Mouse (Mus musculus): ENCODE data around the gene Asxl1. TPM values are rescaled to one million over a fixed set of nuclear protein-coding genes. Genes with fewer than 3 reads are reported as not detected.

Asxl1 gene
- polyA plus RNA-seq, 1 experiment from 2014 or later = 14.1 TPM

DNA sequence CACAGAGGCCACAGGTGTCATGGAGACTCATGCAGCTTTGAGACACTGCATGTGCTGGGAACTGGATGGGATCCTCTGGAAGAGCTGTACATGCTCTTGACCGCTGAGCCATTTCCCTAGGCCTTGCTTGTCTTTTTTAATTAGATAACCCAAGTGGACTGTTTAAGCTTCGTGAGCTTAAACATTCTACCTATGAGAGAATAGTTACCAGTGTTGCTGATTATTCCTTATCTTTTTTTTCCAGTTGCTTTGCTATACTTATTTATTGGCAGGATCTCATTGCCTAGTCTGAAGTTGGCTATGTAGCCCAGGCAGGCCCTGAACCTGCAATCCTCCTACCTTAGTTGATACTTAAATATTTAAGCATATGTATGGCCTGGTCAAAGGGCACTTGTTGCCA is 44.2 kb downstream of the Asxl1 start:
- H3K36me3 ChIP-seq = peaks cover 47% of the 10 kb centered on the region
- ATAC-seq (ENCODE audit: low FRiP score, low read depth) = no peak

DNA sequence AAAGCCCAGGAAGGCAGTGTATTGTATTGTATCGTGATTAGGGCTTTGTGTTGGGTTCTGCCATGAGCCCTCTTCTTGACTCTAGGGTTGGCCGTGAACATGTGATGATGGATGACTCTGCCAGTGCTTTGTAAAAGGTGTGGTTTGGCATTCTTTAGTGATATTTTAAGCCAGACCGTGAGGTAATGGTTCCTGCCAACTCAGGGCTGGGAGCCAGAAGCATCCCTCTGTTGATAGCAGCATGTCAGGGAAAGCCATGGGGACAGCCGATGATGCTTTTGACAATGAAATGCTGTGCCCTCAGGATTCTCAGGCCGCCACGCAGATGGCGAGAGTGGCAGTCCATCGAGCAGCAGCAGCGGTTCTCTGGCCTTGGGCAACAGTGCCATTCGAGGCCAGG is 47.4 kb downstream of the Asxl1 start:
- no peak overlapping the region for H3K4me2 ChIP-seq
- no peaks in the 10 kb centered on the region for H3K27me3 ChIP-seq
- H3K36me3 ChIP-seq = peaks cover 67% of the 10 kb centered on the region
- no peak overlapping the region for H3K9ac ChIP-seq
- ATAC-seq (ENCODE audit: low FRiP score, low read depth) = no peak
- no peak overlapping the region for H3K27ac ChIP-seq (replicated peaks)
- H3K4me1 ChIP-seq (replicated peaks) = no peaks in the 10 kb centered on the region
- H3K9me3 ChIP-seq = no peaks in the 10 kb centered on the region
- no peak overlapping the region for H3K4me3 ChIP-seq
- 87% methylated on average over 10 of the region's 10 CpGs for WGBS

More for the DNA sequence above, 44.2 kb downstream of the Asxl1 start:
- Histone ChIP-seq H3K27ac (replicated peaks) (no peak overlapping the region), H3K9me3 (no peaks in the 10 kb centered on the region), H3K9ac (no peak overlapping the region), H3K4me1 (replicated peaks) (no peaks in the 10 kb centered on the region), H3K27me3 (no peaks in the 10 kb centered on the region), H3K4me2 (no peak overlapping the region), H3K4me3 (no peak overlapping the region)
- 89% methylated on average over 2 of the region's 2 CpGs for WGBS

DNA sequence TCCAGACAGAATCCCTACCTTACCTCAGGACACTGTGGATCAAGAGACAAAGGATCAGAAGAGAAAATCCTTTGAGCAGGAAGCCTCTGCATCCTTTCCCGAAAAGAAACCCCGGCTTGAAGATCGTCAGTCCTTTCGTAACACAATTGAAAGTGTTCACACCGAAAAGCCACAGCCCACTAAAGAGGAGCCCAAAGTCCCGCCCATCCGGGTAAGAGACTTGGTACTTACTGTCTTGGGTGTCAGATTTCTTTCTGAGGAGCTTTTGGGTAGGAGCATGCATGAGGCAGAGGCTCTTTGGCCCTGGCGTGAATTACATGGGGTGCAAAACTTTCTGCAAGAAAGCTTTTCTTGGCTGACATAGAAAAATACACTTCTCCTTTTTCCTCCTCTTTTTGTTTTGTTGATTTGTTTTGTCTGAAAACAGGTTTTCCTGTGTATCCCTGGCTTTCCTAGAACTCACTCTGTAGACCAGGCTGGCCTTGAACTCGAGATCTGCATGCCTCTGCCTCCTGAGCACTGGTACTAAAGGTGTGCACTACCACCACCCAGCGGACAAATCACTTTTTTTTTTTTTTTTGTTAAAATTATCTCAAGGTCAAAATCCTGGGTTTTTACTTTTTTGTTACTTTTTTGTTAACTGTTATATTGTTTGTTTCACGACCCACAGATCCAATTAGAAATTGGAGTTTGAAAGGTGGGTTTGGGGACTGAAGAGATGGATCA is 52.3 kb downstream of the Asxl1 start:
- Histone ChIP-seq H3K4me1 (replicated peaks) (no peaks in the 10 kb centered on the region), H3K27me3 (no peaks in the 10 kb centered on the region), H3K4me3 (no peak overlapping the region), H3K4me2 (no peak overlapping the region), H3K27ac (replicated peaks) (no peak overlapping the region), H3K36me3 (peaks cover 92% of the 10 kb centered on the region), H3K9me3 (no peaks in the 10 kb centered on the region), H3K9ac (no peak overlapping the region)
- ATAC-seq (ENCODE audit: low FRiP score, low read depth) = no peak
- WGBS = 92% methylated on average over 11 of the region's 11 CpGs

DNA sequence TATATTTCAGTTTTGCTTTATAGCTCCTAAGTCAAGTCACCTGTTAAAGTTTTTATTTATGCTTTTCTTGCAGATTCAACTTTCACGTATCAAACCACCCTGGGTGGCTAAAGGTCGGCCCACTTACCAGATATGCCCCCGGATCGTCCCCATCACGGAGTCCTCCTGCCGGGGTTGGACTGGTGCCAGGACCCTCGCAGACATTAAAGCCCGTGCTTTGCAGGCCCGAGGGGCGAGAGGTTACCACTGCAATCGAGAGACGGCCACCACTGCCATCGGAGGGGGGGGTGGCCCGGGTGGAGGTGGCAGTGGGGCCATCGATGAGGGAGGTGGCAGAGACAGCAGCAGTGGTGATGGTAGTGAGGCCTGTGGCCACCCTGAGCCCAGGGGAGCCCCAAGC is 53.5 kb downstream of the Asxl1 start:
- no peak for ATAC-seq (ENCODE audit: low FRiP score, low read depth)
- 75% methylated on average over 15 of the region's 15 CpGs for WGBS
- H3K4me1 ChIP-seq (replicated peaks) = no peaks in the 10 kb centered on the region
- no peaks in the 10 kb centered on the region for H3K9me3 ChIP-seq
- peaks cover 80% of the 10 kb centered on the region for H3K36me3 ChIP-seq
- no peak overlapping the region for H3K9ac ChIP-seq
- no peaks in the 10 kb centered on the region for H3K27me3 ChIP-seq
- no peak overlapping the region for H3K4me3 ChIP-seq
- no peak overlapping the region for H3K27ac ChIP-seq (replicated peaks)
- no peak overlapping the region for H3K4me2 ChIP-seq

DNA sequence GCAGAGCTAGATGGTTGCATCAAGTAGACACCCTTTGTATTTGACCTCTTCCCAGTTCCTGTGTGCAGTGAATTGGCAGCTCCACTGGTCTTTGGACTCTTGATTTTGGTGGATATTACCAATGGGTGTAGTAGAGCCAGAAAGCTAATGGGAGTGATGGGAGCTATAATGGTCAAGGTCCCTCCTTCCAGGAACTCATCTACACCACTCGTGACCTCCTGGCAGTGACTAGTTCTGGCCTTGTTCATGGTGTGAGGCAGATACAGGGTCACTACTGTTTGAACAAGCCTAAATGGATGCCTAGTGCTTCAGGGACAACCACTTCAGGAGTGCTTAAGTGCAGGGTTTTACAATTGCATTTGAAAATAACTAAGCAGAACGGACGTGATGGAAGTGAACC is 58.4 kb downstream of the Asxl1 start:
- no peak overlapping the region for H3K9ac ChIP-seq
- no peak overlapping the region for H3K4me2 ChIP-seq
- H3K27ac ChIP-seq (replicated peaks) = no peak overlapping the region
- ATAC-seq (ENCODE audit: low FRiP score, low read depth) = no peak
- no peak overlapping the region for H3K4me3 ChIP-seq
- H3K9me3 ChIP-seq = no peaks in the 10 kb centered on the region
- H3K27me3 ChIP-seq = no peaks in the 10 kb centered on the region
- peaks cover 58% of the 10 kb centered on the region for H3K36me3 ChIP-seq
- H3K4me1 ChIP-seq (replicated peaks) = no peaks in the 10 kb centered on the region
- 92% methylated on average over 3 of the region's 3 CpGs for WGBS

DNA sequence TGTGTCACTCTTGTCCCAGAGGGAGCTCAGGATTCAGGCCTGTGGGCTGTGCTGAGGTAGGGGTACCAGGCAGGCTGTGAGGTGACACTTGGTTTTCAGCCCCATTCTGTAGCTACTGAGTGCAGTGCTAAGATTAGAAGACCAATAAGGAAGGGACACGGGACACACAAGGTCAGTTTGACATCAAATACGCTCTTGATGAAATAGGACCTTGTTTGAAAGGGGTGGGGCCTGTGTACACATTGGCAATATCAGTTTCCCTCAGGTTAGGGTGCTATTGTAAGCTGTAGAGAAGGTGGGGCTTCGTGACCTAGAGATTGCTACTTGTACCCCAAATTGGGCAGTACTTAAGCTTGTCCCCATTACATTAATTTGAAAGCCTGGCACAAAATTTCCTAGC is 59.3 kb downstream of the Asxl1 start:
- H3K27ac ChIP-seq (replicated peaks) = no peak overlapping the region
- H3K4me2 ChIP-seq = no peak overlapping the region
- no peaks in the 10 kb centered on the region for H3K27me3 ChIP-seq
- WGBS = 88% methylated on average over 3 of the region's 3 CpGs
- ATAC-seq (ENCODE audit: low FRiP score, low read depth) = no peak
- no peaks in the 10 kb centered on the region for H3K9me3 ChIP-seq
- H3K9ac ChIP-seq = no peak overlapping the region
- no peak overlapping the region for H3K4me3 ChIP-seq
- H3K36me3 ChIP-seq = peaks cover 58% of the 10 kb centered on the region
- no peaks in the 10 kb centered on the region for H3K4me1 ChIP-seq (replicated peaks)

DNA sequence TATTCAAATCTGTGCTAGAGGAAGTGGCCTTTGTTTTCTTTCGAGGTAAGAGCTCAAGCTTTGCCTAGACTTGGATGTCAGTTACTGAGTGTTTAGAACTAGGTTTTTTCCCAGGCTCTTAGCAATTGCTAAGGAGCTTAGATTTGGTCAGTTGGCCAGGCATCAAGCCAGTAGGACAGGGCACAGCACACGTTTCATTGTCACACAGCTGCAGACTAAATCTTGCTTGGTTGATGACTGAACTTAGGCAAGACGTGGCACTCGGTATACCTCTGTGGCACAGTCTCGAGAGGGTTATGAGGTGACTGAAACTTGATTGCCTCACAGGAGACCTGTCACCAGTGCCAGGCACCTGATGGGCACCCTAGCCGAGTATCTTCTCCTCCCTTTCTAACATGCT is 61.3 kb downstream of the Asxl1 start:
- no peak overlapping the region for H3K4me3 ChIP-seq
- no peak overlapping the region for H3K4me2 ChIP-seq
- no peaks in the 10 kb centered on the region for H3K9me3 ChIP-seq
- H3K36me3 ChIP-seq = peaks cover 58% of the 10 kb centered on the region
- H3K4me1 ChIP-seq (replicated peaks) = no peaks in the 10 kb centered on the region
- ATAC-seq (ENCODE audit: low FRiP score, low read depth) = no peak
- H3K9ac ChIP-seq = no peak overlapping the region
- 75% methylated on average over 6 of the region's 6 CpGs for WGBS
- H3K27me3 ChIP-seq = no peaks in the 10 kb centered on the region
- peak overlapping the region; percentile 27; the same call in 1 of the 2 replicates for H3K27ac ChIP-seq (replicated peaks)

DNA sequence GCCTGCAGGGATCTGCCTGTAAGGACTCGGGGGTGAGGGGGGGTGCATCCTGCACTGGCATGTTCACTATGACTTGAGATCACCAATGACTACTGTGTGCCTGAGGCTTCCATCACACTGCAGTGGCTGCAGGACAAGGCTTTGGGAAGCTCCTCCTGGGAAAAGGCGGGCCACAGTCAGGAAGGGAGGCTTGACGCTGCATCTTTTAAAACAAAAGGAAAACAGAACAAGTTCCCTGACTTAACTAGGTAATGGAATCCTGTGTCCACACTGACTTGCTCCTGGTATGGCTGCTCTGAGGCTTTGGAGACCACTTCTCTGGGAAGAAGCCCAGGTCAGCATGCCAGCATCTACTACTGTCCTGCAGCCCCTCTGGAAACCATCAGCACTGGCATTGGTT is 63.3 kb downstream of the Asxl1 start:
- H3K4me1 ChIP-seq (replicated peaks) = no peaks in the 10 kb centered on the region
- ATAC-seq (ENCODE audit: low FRiP score, low read depth) = no peak
- WGBS = 79% methylated on average over 3 of the region's 3 CpGs
- H3K4me3 ChIP-seq = no peak overlapping the region
- no peak overlapping the region; the same call in 1 of the 2 replicates for H3K27ac ChIP-seq (replicated peaks)
- H3K36me3 ChIP-seq = peaks cover 68% of the 10 kb centered on the region
- no peaks in the 10 kb centered on the region for H3K9me3 ChIP-seq
- no peaks in the 10 kb centered on the region for H3K27me3 ChIP-seq
- no peak overlapping the region for H3K4me2 ChIP-seq
- no peak overlapping the region for H3K9ac ChIP-seq

DNA sequence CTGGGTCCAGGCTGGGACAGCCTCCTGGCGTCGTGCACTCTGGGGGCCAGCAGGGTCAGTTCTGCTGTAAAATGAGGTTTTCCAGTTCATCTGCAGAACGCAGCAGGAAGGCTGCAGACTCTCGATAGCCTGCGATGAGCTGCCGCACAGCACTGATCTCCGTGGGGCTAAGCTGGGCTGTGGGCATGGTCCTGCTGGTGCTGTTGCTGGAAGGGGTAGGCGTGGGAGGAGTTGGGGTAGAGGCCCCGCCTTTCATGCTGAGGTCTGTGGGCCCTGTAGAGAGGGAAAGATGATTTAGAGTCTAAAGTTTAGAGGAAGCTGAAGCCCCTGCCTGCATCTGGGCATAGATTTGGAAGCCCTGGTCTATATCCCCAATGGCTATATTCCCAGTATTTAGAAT is 65.9 kb downstream of the Asxl1 start:
- Histone ChIP-seq H3K27me3 (no peaks in the 10 kb centered on the region), H3K27ac (replicated peaks) (no peak overlapping the region), H3K36me3 (peaks cover 85% of the 10 kb centered on the region), H3K9me3 (no peaks in the 10 kb centered on the region), H3K4me1 (replicated peaks) (no peaks in the 10 kb centered on the region), H3K4me2 (no peak overlapping the region), H3K9ac (no peak overlapping the region), H3K4me3 (no peak overlapping the region)
- ATAC-seq (ENCODE audit: low FRiP score, low read depth) = no peak
- 67% methylated on average over 9 of the region's 9 CpGs for WGBS

DNA sequence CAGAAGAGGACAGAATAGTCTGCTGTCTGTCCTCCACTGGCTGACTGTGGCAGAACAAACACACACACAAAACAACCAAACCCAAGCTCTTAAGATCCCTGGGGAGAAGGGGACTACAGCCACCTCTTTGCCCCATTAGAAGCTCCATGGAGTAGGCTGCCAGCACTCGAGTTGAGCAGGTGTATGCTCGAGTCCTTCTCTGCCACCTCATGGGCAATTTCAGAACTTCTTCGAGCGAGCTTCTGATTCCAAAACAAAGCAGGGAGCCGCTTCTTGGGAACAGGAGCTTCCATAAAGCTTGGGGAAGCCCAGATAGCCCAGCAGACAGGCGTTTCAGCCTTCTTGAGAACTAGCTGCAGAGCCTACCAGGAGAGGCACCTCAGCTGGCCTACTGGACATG is 66.9 kb downstream of the Asxl1 start:
- Histone ChIP-seq H3K36me3 (peaks cover 89% of the 10 kb centered on the region), H3K4me1 (replicated peaks) (no peaks in the 10 kb centered on the region), H3K4me2 (no peak overlapping the region), H3K4me3 (no peak overlapping the region), H3K9me3 (no peaks in the 10 kb centered on the region), H3K9ac (no peak overlapping the region), H3K27me3 (no peaks in the 10 kb centered on the region), H3K27ac (replicated peaks) (no peak overlapping the region)
- ATAC-seq (ENCODE audit: low FRiP score, low read depth) = no peak
- WGBS = 68% methylated on average over 6 of the region's 6 CpGs

DNA sequence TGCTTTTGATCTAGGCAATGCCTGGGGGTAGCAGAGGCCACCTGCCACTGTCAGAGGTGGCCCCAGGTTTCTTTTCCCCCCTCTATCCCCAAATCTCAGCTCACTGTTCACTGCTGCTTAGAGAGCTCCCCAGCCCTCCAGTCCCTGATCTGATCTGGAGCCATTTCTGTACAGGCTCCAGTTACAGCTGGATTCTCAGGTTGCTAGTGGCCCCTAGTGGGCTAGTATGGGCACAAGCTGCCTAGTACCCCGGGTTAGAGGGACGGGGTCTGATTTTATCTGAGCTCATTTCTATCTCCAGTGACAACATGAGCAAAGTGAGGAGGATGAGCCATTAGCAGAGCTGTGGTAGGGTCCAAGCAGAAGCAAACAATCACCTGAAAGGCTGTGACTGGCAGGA is 69.0 kb downstream of the Asxl1 start:
- H3K4me3 ChIP-seq = no peak overlapping the region
- 30% methylated on average over 2 of the region's 2 CpGs for WGBS

DNA sequence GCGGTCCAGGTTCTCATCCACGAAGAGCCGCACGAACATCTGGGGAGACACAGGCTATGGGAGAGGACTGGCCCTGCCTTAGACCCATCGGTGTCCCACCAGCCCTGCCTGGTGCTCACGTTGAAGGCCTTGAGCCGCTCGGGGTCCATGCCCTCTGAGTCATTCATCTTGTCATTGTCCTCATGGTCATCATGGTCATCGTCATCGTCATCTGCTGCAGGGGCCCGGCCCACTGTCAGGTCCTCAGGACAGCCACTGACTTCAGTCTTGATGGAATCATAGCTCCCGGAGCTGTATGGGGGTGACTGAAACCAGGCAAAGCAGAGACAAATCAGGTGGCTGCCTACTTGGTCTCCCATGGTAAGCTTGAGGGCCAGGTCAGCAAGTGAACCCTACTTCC is 72.2 kb downstream of the Asxl1 start:
- H3K9me3 ChIP-seq = no peaks in the 10 kb centered on the region
- WGBS = 96% methylated on average over 12 of the region's 12 CpGs
- ATAC-seq (ENCODE audit: low FRiP score, low read depth) = no peak
- peaks cover 14% of the 10 kb centered on the region for H3K4me1 ChIP-seq (replicated peaks)
- no peak overlapping the region for H3K27ac ChIP-seq (replicated peaks)
- H3K4me2 ChIP-seq = no peak overlapping the region
- no peaks in the 10 kb centered on the region for H3K27me3 ChIP-seq
- H3K9ac ChIP-seq = no peak overlapping the region
- no peak overlapping the region for H3K4me3 ChIP-seq
- peaks cover 69% of the 10 kb centered on the region for H3K36me3 ChIP-seq

More for the DNA sequence above, 69.0 kb downstream of the Asxl1 start:
- Histone ChIP-seq H3K36me3 (peaks cover 89% of the 10 kb centered on the region), H3K4me1 (replicated peaks) (no peaks in the 10 kb centered on the region), H3K9me3 (no peaks in the 10 kb centered on the region), H3K27ac (replicated peaks) (no peak overlapping the region), H3K4me2 (no peak overlapping the region), H3K27me3 (no peaks in the 10 kb centered on the region), H3K9ac (no peak overlapping the region)
- ATAC-seq (ENCODE audit: low FRiP score, low read depth) = no peak

DNA sequence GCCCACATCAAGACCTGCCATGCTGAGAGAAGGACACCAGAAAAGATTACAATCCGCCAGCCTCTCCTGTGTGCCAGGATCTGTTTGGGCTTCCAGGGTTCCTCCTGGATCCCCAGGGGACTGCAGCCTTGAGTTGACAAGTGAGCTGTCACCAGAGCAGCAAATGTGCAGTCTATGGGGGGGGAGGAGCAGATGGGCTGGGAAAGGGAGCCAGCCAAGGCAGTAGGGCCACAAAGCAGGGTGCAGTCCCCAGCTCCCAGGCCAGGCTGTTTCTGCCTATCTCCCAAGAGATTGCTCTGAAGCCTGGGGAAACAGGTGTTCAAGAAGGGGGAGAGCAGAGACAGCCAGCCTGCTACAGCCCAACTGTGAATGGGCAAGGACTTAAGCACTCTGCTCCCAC is 72.8 kb downstream of the Asxl1 start:
- Histone ChIP-seq H3K4me3 (no peak overlapping the region), H3K9ac (no peak overlapping the region), H3K27ac (replicated peaks) (no peak overlapping the region), H3K4me1 (replicated peaks) (peaks cover 19% of the 10 kb centered on the region), H3K9me3 (no peaks in the 10 kb centered on the region), H3K36me3 (peaks cover 65% of the 10 kb centered on the region), H3K4me2 (no peak overlapping the region), H3K27me3 (no peaks in the 10 kb centered on the region)
- 72% methylated on average over 1 of the region's 1 CpGs for WGBS
- no peak for ATAC-seq (ENCODE audit: low FRiP score, low read depth)

Data from hindbrain, embryonic 15.5 days (tissue).